Mouse (Mus musculus): ENCODE results near the gene Casp6. TPM values are rescaled to one million over a fixed set of nuclear protein-coding genes. Genes with fewer than 3 reads are reported as not detected.

The Casp6 gene
- 79.2 and 79.3 TPM in 2 replicates for polyA plus RNA-seq (2015; fragmentation: Nextera tagmentation; extraction: Ambion mirVana)

DNA sequence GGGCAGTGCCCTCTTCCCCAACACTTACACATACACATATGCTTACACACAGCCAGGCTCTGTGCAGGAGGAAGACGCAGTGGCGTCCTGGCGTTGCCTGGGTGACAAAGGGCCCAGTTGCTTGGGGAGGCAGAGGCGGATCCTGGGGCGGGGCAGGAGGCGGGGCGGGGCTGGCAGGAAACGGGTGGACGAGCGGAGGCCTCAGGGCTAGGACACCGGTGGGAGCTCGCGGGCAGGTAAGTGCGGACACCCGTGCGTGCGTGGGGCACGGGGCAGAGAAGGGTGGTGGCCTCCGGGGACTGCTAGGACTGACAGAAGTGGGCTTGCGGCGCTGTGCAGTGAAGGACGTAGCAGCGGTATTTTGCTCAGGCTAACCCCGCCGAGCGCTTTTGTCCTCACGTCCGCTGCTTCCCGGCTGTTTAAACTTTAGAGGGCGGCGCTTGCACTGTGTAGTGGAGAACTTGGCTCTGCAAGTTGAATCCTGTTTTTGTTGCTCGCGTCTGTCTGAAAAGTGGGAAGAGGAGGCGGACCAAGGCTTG, at the start of gene Casp6:
Casp6 (plus strand) TSS at position 155 of the 539 bp plus-strand sequence.
- Histone ChIP-seq H3K36me3 (peaks cover 10% of the 10 kb centered on the region), H3K4me3 (replicated peaks) (peak within 1 kb of the TSS; percentile 71), H3K9ac (peak within 1 kb of the TSS; percentile 67), H3K4me1 (peaks cover 30% of the 10 kb centered on the region), H3K27me3 (no peaks in the 10 kb centered on the region), H3K4me2 (peak within 1 kb of the TSS; percentile 76), H3K27ac (peak within 1 kb of the TSS; percentile 76), H3K9me3 (replicated peaks) (no peaks in the 10 kb centered on the region)
- peak; percentile 96 for ATAC-seq (replicated peaks; ENCODE audit: low FRiP score)
- under 1% methylated on average over 34 of the region's 34 CpGs for WGBS

- 66% methylated on average over 2 of the region's 2 CpGs for WGBS
These were observed 38.6 kb upstream of the Casp6 start for GRCm38 (mm10) chr3:129862592-129862991.

GRCm38 (mm10) chr3:129863698-129864097, 37.5 kb upstream of the Casp6 start:
- no peak overlapping the region for H3K9ac ChIP-seq
- no peaks in the 10 kb centered on the region for H3K9me3 ChIP-seq (replicated peaks)
- H3K4me2 ChIP-seq = no peak overlapping the region
- H3K27me3 ChIP-seq = no peaks in the 10 kb centered on the region
- H3K27ac ChIP-seq = no peak overlapping the region
- no peaks in the 10 kb centered on the region for H3K4me1 ChIP-seq
- H3K36me3 ChIP-seq = no peaks in the 10 kb centered on the region
- ATAC-seq (replicated peaks; ENCODE audit: low FRiP score) = no peak
- no peak overlapping the region for H3K4me3 ChIP-seq (replicated peaks)
- WGBS = 53% methylated on average over 14 of the region's 14 CpGs

More at GRCm38 (mm10) chr3:129862592-129862991, 38.6 kb upstream of the Casp6 start:
- Histone ChIP-seq H3K27me3 (no peaks in the 10 kb centered on the region), H3K36me3 (no peaks in the 10 kb centered on the region), H3K27ac (no peak overlapping the region), H3K9ac (no peak overlapping the region), H3K4me1 (no peaks in the 10 kb centered on the region), H3K9me3 (replicated peaks) (no peaks in the 10 kb centered on the region), H3K4me3 (replicated peaks) (no peak overlapping the region), H3K4me2 (no peak overlapping the region)
- ATAC-seq (replicated peaks; ENCODE audit: low FRiP score) = no peak

DNA sequence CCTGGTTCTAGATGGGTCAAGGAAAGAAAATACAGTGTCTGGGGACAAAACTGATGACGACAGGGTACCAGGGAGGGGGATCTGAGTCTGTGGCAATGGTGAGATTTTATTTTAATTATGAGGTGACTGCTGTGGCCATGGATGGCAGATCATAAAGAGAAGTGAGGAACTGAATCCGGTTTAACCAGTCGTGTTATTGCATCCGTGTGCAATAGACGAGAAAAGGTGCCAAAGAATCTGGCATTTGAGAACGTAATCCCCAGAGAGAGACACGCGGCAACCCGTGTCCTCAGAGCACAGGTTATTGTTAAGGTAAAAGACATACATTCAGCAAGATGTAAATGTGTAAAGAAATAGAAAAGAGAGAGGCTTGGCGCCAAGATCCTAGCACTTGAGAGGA, 23.9 kb upstream of the Casp6 start:
- no peak overlapping the region for H3K9ac ChIP-seq
- H3K9me3 ChIP-seq (replicated peaks) = no peaks in the 10 kb centered on the region
- H3K36me3 ChIP-seq = no peaks in the 10 kb centered on the region
- H3K27me3 ChIP-seq = no peaks in the 10 kb centered on the region
- WGBS = 78% methylated on average over 10 of the region's 10 CpGs
- no peak overlapping the region for H3K4me3 ChIP-seq (replicated peaks)
- ATAC-seq (replicated peaks; ENCODE audit: low FRiP score) = no peak
- H3K27ac ChIP-seq = no peak overlapping the region
- peaks cover 17% of the 10 kb centered on the region for H3K4me1 ChIP-seq
- 0 out of 2 replicates have a peak overlapping the region, but pooled peaks have one; percentile 90 for H3K4me2 ChIP-seq

GRCm38 (mm10) chr3:129878405-129879021, 22.7 kb upstream of the Casp6 start, which contains the start of gene Pla2g12a:
Gene Pla2g12a, plus strand, starts transcription at chr3:129878606.
- Histone ChIP-seq H3K9ac (peak within 1 kb of the TSS; percentile 67), H3K4me2 (peak within 1 kb of the TSS; percentile 90), H3K4me1 (peaks cover 17% of the 10 kb centered on the region), H3K27ac (peak within 1 kb of the TSS; percentile 81), H3K9me3 (replicated peaks) (no peaks in the 10 kb centered on the region), H3K27me3 (no peaks in the 10 kb centered on the region), H3K4me3 (replicated peaks) (peak within 1 kb of the TSS; percentile 71), H3K36me3 (no peaks in the 10 kb centered on the region)
- WGBS = 1% methylated on average over 63 of the region's 66 CpGs
- ATAC-seq (replicated peaks; ENCODE audit: low FRiP score) = peak; percentile 92

- Histone ChIP-seq H3K4me3 (replicated peaks) (peak overlapping the region; percentile 71), H3K4me2 (peak overlapping the region; percentile 90), H3K4me1 (peaks cover 17% of the 10 kb centered on the region), H3K9me3 (replicated peaks) (no peaks in the 10 kb centered on the region), H3K9ac (peak overlapping the region; percentile 67), H3K36me3 (no peaks in the 10 kb centered on the region), H3K27me3 (no peaks in the 10 kb centered on the region), H3K27ac (peak overlapping the region; percentile 81)
- ATAC-seq (replicated peaks; ENCODE audit: low FRiP score) = peak; percentile 70
- WGBS = under 1% methylated on average over 25 of the region's 25 CpGs
These were observed 22.0 kb upstream of the Casp6 start for GRCm38 (mm10) chr3:129879131-129879757.

DNA sequence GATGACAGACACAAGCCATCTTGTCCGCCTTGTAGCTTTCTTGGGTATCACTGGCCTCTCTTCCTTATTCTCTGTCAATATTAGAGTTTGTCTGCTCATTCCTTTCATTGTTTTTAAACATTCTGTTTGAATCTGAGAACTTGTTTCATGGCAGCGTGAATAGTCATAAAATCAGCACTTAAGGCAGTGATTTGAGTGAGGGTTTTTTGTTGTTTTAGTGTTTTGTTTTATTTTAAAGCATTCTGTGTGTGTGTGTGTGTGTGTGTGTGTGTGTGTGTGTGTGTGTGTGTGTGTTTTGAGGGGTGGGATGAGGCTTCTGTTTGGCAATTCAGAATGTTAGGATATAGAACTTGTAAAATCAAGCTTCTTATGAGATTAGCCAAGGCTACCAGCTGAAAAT, 21.3 kb upstream of the Casp6 start:
- Histone ChIP-seq H3K9ac (no peak overlapping the region), H3K9me3 (replicated peaks) (no peaks in the 10 kb centered on the region), H3K27me3 (no peaks in the 10 kb centered on the region), H3K4me3 (replicated peaks) (peak overlapping the region; percentile 71), H3K4me2 (peak overlapping the region; percentile 90), H3K27ac (no peak overlapping the region), H3K4me1 (peaks cover 17% of the 10 kb centered on the region), H3K36me3 (no peaks in the 10 kb centered on the region)
- WGBS = 76% methylated on average over 2 of the region's 2 CpGs
- no peak for ATAC-seq (replicated peaks; ENCODE audit: low FRiP score)

GRCm38 (mm10) chr3:129880925-129881593, 20.2 kb upstream of the Casp6 start:
- Histone ChIP-seq H3K9ac (no peak overlapping the region), H3K27me3 (no peaks in the 10 kb centered on the region), H3K4me3 (replicated peaks) (no peak overlapping the region), H3K4me2 (no peak overlapping the region), H3K9me3 (replicated peaks) (no peaks in the 10 kb centered on the region), H3K27ac (no peak overlapping the region), H3K36me3 (no peaks in the 10 kb centered on the region), H3K4me1 (peaks cover 17% of the 10 kb centered on the region)
- WGBS = 75% methylated on average over 8 of the region's 8 CpGs
- no peak for ATAC-seq (replicated peaks; ENCODE audit: low FRiP score)

GRCm38 (mm10) chr3:129885577-129885976, 15.6 kb upstream of the Casp6 start:
- WGBS = 86% methylated on average over 9 of the region's 9 CpGs
- Histone ChIP-seq H3K9me3 (replicated peaks) (no peaks in the 10 kb centered on the region), H3K27ac (no peak overlapping the region), H3K9ac (no peak overlapping the region), H3K4me3 (replicated peaks) (no peak overlapping the region), H3K36me3 (peaks cover 6% of the 10 kb centered on the region), H3K4me2 (no peak overlapping the region), H3K27me3 (no peaks in the 10 kb centered on the region), H3K4me1 (0 out of 2 replicates have a peak, but pooled peaks cover 3% of the 10 kb centered on the region)
- no peak for ATAC-seq (replicated peaks; ENCODE audit: low FRiP score)

- H3K4me2 ChIP-seq = no peak overlapping the region
- H3K27ac ChIP-seq = no peak overlapping the region
- H3K4me1 ChIP-seq = no peaks in the 10 kb centered on the region
- no peak for ATAC-seq (replicated peaks; ENCODE audit: low FRiP score)
- no peaks in the 10 kb centered on the region for H3K27me3 ChIP-seq
- H3K9ac ChIP-seq = no peak overlapping the region
- H3K36me3 ChIP-seq = peaks cover 14% of the 10 kb centered on the region
- H3K9me3 ChIP-seq (replicated peaks) = no peaks in the 10 kb centered on the region
- 67% methylated on average over 5 of the region's 5 CpGs for WGBS
- H3K4me3 ChIP-seq (replicated peaks) = no peak overlapping the region
These were observed 14.8 kb upstream of the Casp6 start for GRCm38 (mm10) chr3:129886430-129886829.

DNA sequence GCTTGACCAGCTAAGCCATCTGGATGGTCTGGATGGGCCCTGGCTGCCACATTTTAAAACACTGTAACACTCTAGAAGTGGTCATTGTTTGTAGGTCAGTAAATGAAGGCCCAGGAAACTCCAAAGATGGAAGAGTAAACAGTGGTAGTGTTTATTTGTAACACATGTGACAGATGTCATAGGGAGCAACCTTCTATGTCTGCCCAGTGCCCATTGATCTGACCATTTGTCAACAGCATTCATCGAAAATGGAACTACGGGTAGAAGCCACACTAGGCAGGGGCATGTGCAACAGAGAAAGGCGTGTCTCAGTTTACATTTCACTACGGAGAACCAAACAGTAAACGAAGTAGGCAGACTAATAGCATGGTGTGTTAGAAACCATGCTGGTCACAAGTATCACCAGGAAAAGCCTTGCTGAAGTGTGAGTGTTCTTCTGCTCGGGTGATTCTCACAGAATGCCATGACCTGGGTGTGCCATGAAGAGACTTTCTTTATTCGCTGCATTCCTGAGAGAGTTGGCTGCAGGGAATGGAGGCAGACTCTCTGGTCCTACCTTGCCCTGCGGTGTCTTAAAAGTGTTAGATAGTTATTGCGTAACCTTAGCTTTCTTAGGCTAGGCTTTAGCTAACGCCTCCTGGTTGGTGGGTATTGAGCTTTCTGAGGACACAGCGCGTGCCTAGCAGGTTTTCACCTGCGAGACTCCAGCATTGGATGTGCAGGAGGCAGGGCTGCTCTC, 13.3 kb upstream of the Casp6 start:
- 84% methylated on average over 13 of the region's 13 CpGs for WGBS
- no peaks in the 10 kb centered on the region for H3K4me1 ChIP-seq
- no peak overlapping the region for H3K4me2 ChIP-seq
- H3K9me3 ChIP-seq (replicated peaks) = no peaks in the 10 kb centered on the region
- H3K9ac ChIP-seq = no peak overlapping the region
- peaks cover 24% of the 10 kb centered on the region for H3K36me3 ChIP-seq
- H3K4me3 ChIP-seq (replicated peaks) = no peak overlapping the region
- H3K27me3 ChIP-seq = no peaks in the 10 kb centered on the region
- no peak for ATAC-seq (replicated peaks; ENCODE audit: low FRiP score)
- no peak overlapping the region for H3K27ac ChIP-seq

Data from kidney, embryonic 15.5 days (tissue).